Mouse (Mus musculus) myocyte (in vitro differentiated cells): Measurements from ENCODE around the gene Olfr285.

Experiments used
- CEBPB ChIP-seq: IDR thresholded peaks from 2 replicates; pipeline ENCODE4 v1.6.1; 2011; ENCODE audit warnings: mild to moderate bottlenecking, moderate library complexity; ENCODE audit not compliant: poor library complexity, insufficient read depth, severe bottlenecking
- E2F4 ChIP-seq: IDR thresholded peaks from one replicate; pipeline ENCODE4 v1.6.1; 2011; ENCODE audit warnings: mild to moderate bottlenecking, control low read depth, moderate library complexity; ENCODE audit not compliant: insufficient read depth
- MAX ChIP-seq: IDR thresholded peaks from one replicate; pipeline ENCODE4 v1.6.1; 2011; ENCODE audit warnings: low read depth, mild to moderate bottlenecking, control low read depth
- MYOD1 ChIP-seq, 3 experiments: IDR thresholded peaks; one replicate each; pipeline ENCODE4 v1.6.1; 2011; ENCODE audit warnings: control low read depth in 2 of 3, low read depth in 2 of 3, mild to moderate bottlenecking in 2 of 3, moderate library complexity in 1 of 3; ENCODE audit not compliant: insufficient read length in 2 of 3, control insufficient read depth in 1 of 3
- MYOG ChIP-seq, 3 experiments: IDR thresholded peaks; one replicate each; pipeline ENCODE4 v1.6.1; 2011; ENCODE audit warnings: control low read depth in 2 of 3, low read depth in 2 of 3, mild to moderate bottlenecking in 2 of 3; ENCODE audit not compliant: insufficient read length in 2 of 3, control insufficient read depth in 1 of 3, insufficient read depth in 1 of 3
- POLR2A ChIP-seq: IDR thresholded peaks from one replicate; pipeline ENCODE4 v1.6.1; 2011; ENCODE audit warnings: low read depth, mild to moderate bottlenecking, control low read depth, moderate library complexity; ENCODE audit not compliant: insufficient read length
- POLR2AphosphoS2 ChIP-seq: IDR thresholded peaks from one replicate; pipeline ENCODE4 v1.6.1; 2011; ENCODE audit warnings: low read depth, control low read depth; ENCODE audit not compliant: insufficient read length
- REST ChIP-seq: IDR thresholded peaks from one replicate; pipeline ENCODE4 v1.6.1; 2011; ENCODE audit warnings: mild to moderate bottlenecking, control low read depth, moderate library complexity; ENCODE audit not compliant: insufficient read depth, insufficient read length
- SRF ChIP-seq: IDR thresholded peaks from one replicate; pipeline ENCODE4 v1.6.1; 2011; ENCODE audit warnings: low read depth; ENCODE audit not compliant: control insufficient read depth, insufficient read length
- TCF12 ChIP-seq: IDR thresholded peaks from one replicate; pipeline ENCODE4 v1.6.1; 2011; ENCODE audit warnings: mild to moderate bottlenecking, control low read depth; ENCODE audit not compliant: poor library complexity, insufficient read depth, severe bottlenecking
- TCF3 ChIP-seq: IDR thresholded peaks from one replicate; pipeline ENCODE4 v1.6.1; 2011; ENCODE audit warnings: low read depth, control low read depth; ENCODE audit not compliant: insufficient read length
- USF1 ChIP-seq: IDR thresholded peaks from one replicate; pipeline ENCODE4 v1.6.1; 2011; ENCODE audit warnings: low read depth, mild to moderate bottlenecking, control low read depth, moderate library complexity

GRCm38 (mm10) chr15:98295628-98296551 lies 21.3 kb downstream of the Olfr285 start, which contains the start of gene Zfp641:
- TF ChIP-seq E2F4 (no peak), USF1 (no peak), POLR2A (no peak), MAX (no peak), MYOD1 (IDR thresholded peaks at IDR 0.05; ENCODE audit: control insufficient read depth in 1 of 3, insufficient read length in 2 of 3, low read depth in 2 of 3) (no peak), MYOG (IDR thresholded peaks at IDR 0.05; ENCODE audit: control insufficient read depth in 1 of 3, insufficient read depth in 1 of 3, insufficient read length in 2 of 3, low read depth in 2 of 3) (no peak), TCF12 (no peak), SRF (no peak), POLR2AphosphoS2 (no peak), CEBPB (no peak), TCF3 (no peak), REST (no peak)
